Mouse (Mus musculus) MEL (cell line): ENCODE data around the gene Auts2. TPM values are rescaled to one million over a fixed set of nuclear protein-coding genes. Genes with fewer than 3 reads are reported as not detected.

ENCODE experiments used
- DNase-seq: peaks from one replicate; pipeline ENCODE4 v3.0.0; 2011; ENCODE audit warnings: low read depth, low spot score
- H3K27ac ChIP-seq: 2 replicates; pipeline ENCODE4 v1.5.1; 2012; ENCODE audit warnings: low read depth, mild to moderate bottlenecking, control low read depth, low read length, moderate library complexity; ENCODE audit not compliant: control insufficient read depth
- H3K27me3 ChIP-seq, 2 experiments: fragments of 150-350 bp in 1 of 2; sonication (generic) in 1 of 2; 2 replicates each; pipeline ENCODE4 v1.6.1; 2012; ENCODE audit warnings: low read length in 2 of 2, mild to moderate bottlenecking in 2 of 2, improper control_type of control experiment in 1 of 2, moderate library complexity in 1 of 2; ENCODE audit not compliant: insufficient read depth in 2 of 2, control insufficient read depth in 1 of 2
- H3K36me3 ChIP-seq, 2 experiments: 2 replicates each; pipeline ENCODE4 v1.6.1; 2012 to 2014; ENCODE audit warnings: low read length in 2 of 2, improper control_type of control experiment in 1 of 2, inconsistent platforms in 1 of 2, mild to moderate bottlenecking in 1 of 2; ENCODE audit not compliant: insufficient read depth in 2 of 2, control insufficient read depth in 1 of 2
- H3K4me1 ChIP-seq, 2 experiments: fragments of 150-350 bp in 1 of 2; sonication (generic) in 1 of 2; 2 replicates each; pipeline ENCODE4 v1.6.1; 2012; ENCODE audit warnings: low read length in 2 of 2, improper control_type of control experiment in 1 of 2, mild to moderate bottlenecking in 1 of 2; ENCODE audit not compliant: insufficient read depth in 2 of 2, control insufficient read depth in 1 of 2
- H3K4me3 ChIP-seq, 2 experiments: fragments of 150-350 bp in 1 of 2; sonication (generic) in 1 of 2; 2 replicates each; pipeline ENCODE4 v1.5.1; 2012; ENCODE audit warnings: low read depth in 2 of 2, low read length in 2 of 2, mild to moderate bottlenecking in 2 of 2, moderate library complexity in 2 of 2, control low read depth in 1 of 2, improper control_type of control experiment in 1 of 2; ENCODE audit not compliant: control insufficient read depth in 1 of 2, insufficient read depth in 1 of 2
- H3K79me2 ChIP-seq: 2 replicates; pipeline ENCODE4 v1.6.1; 2012; ENCODE audit warnings: mild to moderate bottlenecking, low read length, moderate library complexity; ENCODE audit not compliant: control insufficient read depth, poor library complexity, insufficient read depth
- H3K9ac ChIP-seq: 2 replicates; pipeline ENCODE4 v1.6.1; 2012; ENCODE audit warnings: low read depth, mild to moderate bottlenecking, control low read depth, low read length, moderate library complexity; ENCODE audit not compliant: control insufficient read depth, poor library complexity, severe bottlenecking
- H3K9me3 ChIP-seq: fragments of 150-350 bp; sonication (generic); replicated peaks from 2 replicates; pipeline ENCODE4 v1.6.1; 2012; ENCODE audit warnings: mild to moderate bottlenecking, low read length, improper control_type of control experiment, moderate library complexity; ENCODE audit not compliant: insufficient read depth
- BHLHE40 ChIP-seq: IDR thresholded peaks from 2 replicates; pipeline ENCODE4 v1.6.1; 2012; ENCODE audit warnings: low read depth, mild to moderate bottlenecking, inconsistent platforms, low read length, improper control_type of control experiment, borderline replicate concordance
- CHD2 ChIP-seq: IDR thresholded peaks from 2 replicates; pipeline ENCODE4 v1.6.1; 2011; ENCODE audit warnings: low read length, improper control_type of control experiment
- CTCF ChIP-seq, 3 experiments: IDR thresholded peaks in 2 of 3; conservative IDR thresholded peaks in 1 of 3; 2 replicates each; pipeline ENCODE4 v1.5.1; 2011 to 2012; ENCODE audit warnings: low read length in 3 of 3, low read depth in 2 of 3, mild to moderate bottlenecking in 2 of 3, improper control_type of control experiment in 1 of 3, inconsistent platforms in 1 of 3, mixed read lengths in 1 of 3, moderate library complexity in 1 of 3; ENCODE audit not compliant: control insufficient read depth in 1 of 3, insufficient read depth in 1 of 3, poor library complexity in 1 of 3, severe bottlenecking in 1 of 3
- EP300 ChIP-seq, 2 experiments: IDR thresholded peaks; 2 replicates each; pipeline ENCODE4 v1.6.1; 2011; ENCODE audit warnings: improper control_type of control experiment in 2 of 2, low read length in 2 of 2, low read depth in 1 of 2, mild to moderate bottlenecking in 1 of 2
- ETS1 ChIP-seq: IDR thresholded peaks from 2 replicates; pipeline ENCODE4 v1.6.1; 2012; ENCODE audit warnings: low read depth, mild to moderate bottlenecking, inconsistent platforms, low read length, improper control_type of control experiment, moderate library complexity
- GABPA ChIP-seq: IDR thresholded peaks from 2 replicates; pipeline ENCODE4 v1.6.1; 2012; ENCODE audit warnings: low read depth, mild to moderate bottlenecking, inconsistent platforms, low read length, improper control_type of control experiment, moderate library complexity
- GATA1 ChIP-seq: IDR thresholded peaks from 2 replicates; pipeline ENCODE4 v1.6.1; 2011; ENCODE audit warnings: low read depth, low read length, improper control_type of control experiment
- HCFC1 ChIP-seq: IDR thresholded peaks from 2 replicates; pipeline ENCODE4 v1.6.1; 2012; ENCODE audit warnings: low read depth, mild to moderate bottlenecking, inconsistent platforms, low read length, improper control_type of control experiment, moderate library complexity
- KAT2A ChIP-seq: conservative IDR thresholded peaks from 2 replicates; pipeline ENCODE4 v1.6.1; 2012; ENCODE audit warnings: low read depth, low read length, improper control_type of control experiment, inconsistent platforms
- MAX ChIP-seq: IDR thresholded peaks from 2 replicates; pipeline ENCODE4 v1.6.1; 2011; ENCODE audit warnings: low read length, improper control_type of control experiment
- MEF2A ChIP-seq: IDR thresholded peaks from 2 replicates; pipeline ENCODE4 v1.6.1; 2014; ENCODE audit warnings: low read depth, mild to moderate bottlenecking, inconsistent platforms, low read length, improper control_type of control experiment; ENCODE audit not compliant: poor library complexity, insufficient replicate concordance, severe bottlenecking; ENCODE audit errors: extremely low read depth
- MXI1 ChIP-seq: IDR thresholded peaks from 2 replicates; pipeline ENCODE4 v1.6.1; 2011; ENCODE audit warnings: mild to moderate bottlenecking, low read depth, low read length, improper control_type of control experiment
- NELFE ChIP-seq: IDR thresholded peaks from 2 replicates; pipeline ENCODE4 v1.6.1; 2011; ENCODE audit warnings: low read depth, low read length, improper control_type of control experiment
- RAD21 ChIP-seq: IDR thresholded peaks from 2 replicates; pipeline ENCODE4 v1.6.1; 2011; ENCODE audit warnings: mild to moderate bottlenecking, low read depth, low read length, improper control_type of control experiment
- SMC3 ChIP-seq: IDR thresholded peaks from 2 replicates; pipeline ENCODE4 v1.6.1; 2011; ENCODE audit warnings: low read depth, low read length, improper control_type of control experiment
- TCF12 ChIP-seq: IDR thresholded peaks from 2 replicates; pipeline ENCODE4 v1.6.1; 2014; ENCODE audit warnings: low read depth, mild to moderate bottlenecking, inconsistent platforms, low read length, improper control_type of control experiment, moderate library complexity
- UBTF ChIP-seq: IDR thresholded peaks from 2 replicates; pipeline ENCODE4 v1.6.1; 2012; ENCODE audit warnings: low read depth, mild to moderate bottlenecking, inconsistent platforms, low read length, improper control_type of control experiment, moderate library complexity, borderline replicate concordance; ENCODE audit not compliant: insufficient read depth
- USF1 ChIP-seq: IDR thresholded peaks from 2 replicates; pipeline ENCODE4 v1.6.1; 2014; ENCODE audit warnings: low read depth, mild to moderate bottlenecking, inconsistent platforms, low read length, improper control_type of control experiment, moderate library complexity
- USF2 ChIP-seq, 2 experiments: IDR thresholded peaks; 2 replicates each; pipeline ENCODE4 v1.6.1; 2011 to 2012; ENCODE audit warnings: improper control_type of control experiment in 2 of 2, low read length in 2 of 2, borderline replicate concordance in 1 of 2, inconsistent platforms in 1 of 2, low read depth in 1 of 2, mild to moderate bottlenecking in 1 of 2; ENCODE audit not compliant: insufficient read depth in 1 of 2
- polyA plus RNA-seq, 2 experiments: library from polyadenylated mRNA; stranded (reverse) in 1 of 2; unstranded in 1 of 2; fragments of >175 nt in 1 of 2; fragments of >200 nt in 1 of 2; gene quantifications; 2 replicates each; pipeline versions ENCODE4 v1.2.1 to v1.2.4; 2012; ENCODE audit warnings: low replicate concordance in 2 of 2, low read depth in 1 of 2; ENCODE audit not compliant: insufficient read length in 2 of 2, insufficient read depth in 1 of 2, missing spikeins in 1 of 2
- total RNA-seq: library from RNA; depleted of rRNA; stranded (reverse); fragments of 300-350 nt; gene quantifications from 2 replicates; pipeline ENCODE4 v1.2.3, GENCODE M21; 2012

Auts2 gene
- total and polyA plus RNA-seq, 3 experiments, result not detected

- Histone ChIP-seq H3K9me3 (no peaks in the 10 kb centered on the region), H3K4me1 (no peaks in the 10 kb centered on the region), H3K36me3 (no peaks in the 10 kb centered on the region), H3K4me3 (no peak overlapping the region), H3K27me3 (no peaks in the 10 kb centered on the region), H3K27ac (no peak overlapping the region), H3K79me2 (no peaks in the 10 kb centered on the region), H3K9ac (no peak overlapping the region)
- no peak for DNase-seq
- TF ChIP-seq TCF12 (no peak), BHLHE40 (no peak), HCFC1 (no peak), USF2 (IDR thresholded peaks at IDR 0.05; ENCODE audit: borderline replicate concordance in 1 of 2, insufficient read depth in 1 of 2, low read depth in 1 of 2, low read length in 2 of 2) (no peak), KAT2A (no peak), MAX (no peak), ETS1 (no peak), UBTF (no peak), MXI1 (no peak), RAD21 (no peak), USF1 (no peak), GATA1 (no peak), SMC3 (no peak), MEF2A (no peak), CHD2 (no peak), NELFE (no peak), GABPA (no peak), CTCF (IDR thresholded peaks at IDR 0.05 in 2 of 3, conservative IDR thresholded peaks at IDR 0.05 in 1 of 3; ENCODE audit: control insufficient read depth in 1 of 3, insufficient read depth in 1 of 3, low read depth in 2 of 3, low read length in 3 of 3, poor library complexity in 1 of 3, severe bottlenecking in 1 of 3) (no peak)
Measured at GRCm38 (mm10) chr5:132435401-132435800, 107.7 kb downstream of the Auts2 start.

DNA sequence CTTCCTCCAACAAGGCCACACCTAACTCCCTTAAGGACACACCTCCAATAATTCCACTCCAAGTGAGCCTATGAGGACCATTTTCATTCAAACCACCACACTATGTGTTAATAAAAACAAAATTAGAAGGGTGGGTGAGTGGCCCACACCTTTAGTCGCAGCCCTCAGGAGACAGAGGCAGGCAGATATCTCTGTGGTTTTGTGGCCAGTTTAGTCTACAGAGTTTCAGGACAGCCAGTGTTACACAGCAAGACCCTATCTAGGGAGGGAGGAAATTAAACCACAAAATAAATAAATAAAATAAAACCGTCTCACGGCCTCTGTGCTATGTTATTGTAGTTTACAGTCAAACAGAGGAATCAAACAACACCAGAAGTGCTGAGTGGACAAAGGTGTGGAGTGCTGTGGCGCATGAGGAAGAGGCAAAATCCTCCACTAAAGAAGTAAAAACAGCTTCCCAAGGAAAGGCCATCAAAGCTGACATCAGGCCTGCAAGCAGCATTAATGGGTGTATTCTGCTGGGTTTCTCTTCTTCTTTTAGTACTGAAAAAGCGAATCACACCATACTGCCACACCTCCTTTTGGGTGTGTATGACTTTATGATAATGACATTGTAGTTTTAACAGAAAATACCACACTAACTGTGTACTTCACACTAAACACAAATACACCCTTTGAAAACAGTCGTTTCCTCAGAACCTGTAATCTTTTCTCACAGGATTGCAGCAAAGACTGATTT, 109.6 kb downstream of the Auts2 start:
- H3K79me2 ChIP-seq, result no peaks in the 10 kb centered on the region
- H3K27me3 ChIP-seq, result no peaks in the 10 kb centered on the region
- H3K4me3 ChIP-seq, result no peak overlapping the region
- TF ChIP-seq EP300 (IDR thresholded peaks at IDR 0.05; ENCODE audit: low read depth in 1 of 2, low read length in 2 of 2) (no peak), CHD2 (no peak), HCFC1 (no peak), USF1 (no peak)
- no peaks in the 10 kb centered on the region for H3K4me1 ChIP-seq
- DNase-seq, result no peak
- H3K9ac ChIP-seq, result no peak overlapping the region
- no peaks in the 10 kb centered on the region for H3K9me3 ChIP-seq
- H3K27ac ChIP-seq, result no peak overlapping the region
- no peaks in the 10 kb centered on the region for H3K36me3 ChIP-seq
